Mouse (Mus musculus): ENCODE results near the gene Tmed9. TPM values are rescaled to one million over a fixed set of nuclear protein-coding genes. Genes with fewer than 3 reads are reported as not detected.
"Not testable (repeated sequence)": the region's sequence is repeated elsewhere in the genome, so short reads cannot be mapped to it uniquely, and the experiment has no call there.

The Tmed9 gene
- polyA plus RNA-seq, 1 experiment from 2014 or later: 350 TPM

DNA sequence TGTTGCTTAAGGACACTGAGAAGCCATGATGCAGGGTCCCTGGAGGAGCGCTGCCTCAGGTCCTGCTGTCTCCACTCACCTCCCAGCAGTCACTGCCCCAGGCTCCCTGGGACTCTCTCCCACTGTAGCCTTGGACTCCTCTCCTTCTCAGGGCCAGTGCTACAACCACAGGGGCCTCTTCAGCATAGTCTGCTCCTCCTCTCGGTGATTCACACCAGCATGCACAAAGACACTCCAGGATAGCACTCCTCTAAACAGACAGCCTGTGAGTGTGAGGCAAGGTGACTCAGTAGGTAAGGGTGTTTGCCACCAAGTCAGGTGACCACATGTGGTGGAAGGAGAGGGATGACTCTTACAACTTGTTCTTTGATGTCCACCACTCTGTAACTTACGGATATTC lies 31.1 kb downstream of the Tmed9 start:
- TF ChIP-seq CTCF (IDR thresholded peaks at IDR 0.05): no peak
- no peaks in the 10 kb centered on the region for H3K27me3 ChIP-seq
- in situ Hi-C loops (cut with MboI; ENCODE audit: low pct_unique_long_range_greater_than_20kb): loop anchor here (5.0 kb wide), 1 partner anchor 33 kb away; the partner anchor contains the start of gene Ddx46
- DNase-seq (ENCODE audit: low read depth, low spot score) (no peak), ATAC-seq (no peak)
- POLR2A ChIA-PET: no interaction called here
- CTCF ChIA-PET: no interaction called here

DNA sequence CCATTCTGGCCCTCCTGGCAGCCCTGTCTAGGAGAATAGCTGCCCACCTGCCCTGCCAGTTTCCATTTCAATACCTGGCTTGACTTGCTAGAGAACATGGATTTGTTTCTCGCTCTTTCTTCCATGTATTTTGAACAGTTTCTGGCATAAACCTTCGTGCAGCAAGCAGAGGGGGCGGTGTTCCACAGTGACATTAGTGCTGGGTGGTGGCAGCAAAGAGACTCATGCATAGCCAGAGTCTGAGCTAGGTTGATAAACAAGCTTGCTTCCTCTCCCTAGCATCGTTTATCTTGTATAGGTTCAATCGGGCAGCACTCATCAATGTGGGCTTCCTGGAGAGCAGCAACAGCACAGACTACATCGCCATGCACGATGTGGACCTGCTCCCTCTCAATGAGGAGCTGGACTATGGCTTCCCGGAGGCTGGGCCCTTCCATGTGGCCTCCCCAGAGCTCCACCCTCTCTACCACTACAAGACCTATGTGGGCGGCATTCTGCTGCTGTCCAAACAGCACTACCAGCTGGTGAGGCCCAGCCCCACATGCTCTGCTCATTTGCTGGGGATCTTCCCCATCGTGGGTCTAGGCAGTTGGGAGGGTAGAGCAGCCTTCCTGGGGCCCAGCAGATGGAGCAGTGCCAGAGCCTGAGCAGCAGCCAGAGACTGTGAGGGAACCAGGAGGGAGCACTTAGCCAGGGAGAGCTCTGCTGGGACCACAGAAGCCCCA lies 33.5 kb downstream of the Tmed9 start:
- ATAC-seq (no peak), DNase-seq (ENCODE audit: low read depth, low spot score) (no peak)
- no peak for TF ChIP-seq CTCF (IDR thresholded peaks at IDR 0.05)
- CTCF ChIA-PET: interaction anchor here (1.7 kb wide), 1 partner anchor 17 kb away, joined by 4 read pairs; no protein-coding TSS in a partner anchor
- POLR2A ChIA-PET: interaction anchor here (0.6 kb wide), 1 partner anchor 35 kb away, joined by 3 read pairs; no protein-coding TSS in a partner anchor
- H3K27me3 ChIP-seq: no peaks in the 10 kb centered on the region
- in situ Hi-C loops (cut with MboI; ENCODE audit: low pct_unique_long_range_greater_than_20kb): no loop called here

DNA sequence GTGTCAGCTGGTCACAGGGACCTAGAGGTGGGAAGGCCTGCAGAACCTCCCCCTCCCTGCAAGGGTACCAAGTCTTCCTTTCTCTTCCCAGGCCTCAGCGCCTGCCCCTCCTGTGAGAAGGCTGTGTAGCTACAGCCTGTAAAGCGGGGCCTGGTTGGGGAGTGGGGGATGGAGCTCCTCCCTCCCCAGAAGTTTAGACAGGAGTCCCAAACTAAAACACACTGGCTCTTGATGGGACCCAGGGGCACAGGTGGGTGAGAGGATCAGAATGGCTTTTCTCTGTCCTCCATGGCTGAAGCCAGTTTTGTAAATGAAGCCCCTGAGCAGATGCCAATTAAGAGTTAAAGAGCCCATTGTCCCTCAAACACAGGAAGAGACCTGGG lies 34.1 kb downstream of the Tmed9 start:
- in situ Hi-C loops (cut with MboI; ENCODE audit: low pct_unique_long_range_greater_than_20kb): no loop called here
- ATAC-seq: no peak
- POLR2A ChIA-PET: interaction anchor here (0.6 kb wide), 1 partner anchor 36 kb away, joined by 3 read pairs; no protein-coding TSS in a partner anchor
- H3K27me3 ChIP-seq: no peaks in the 10 kb centered on the region
- CTCF ChIA-PET: interaction anchor here (1.7 kb wide), 1 partner anchor 17 kb away, joined by 4 read pairs; no protein-coding TSS in a partner anchor
- DNase-seq (ENCODE audit: low read depth, low spot score): no peak
- no peak for TF ChIP-seq CTCF (IDR thresholded peaks at IDR 0.05)

DNA sequence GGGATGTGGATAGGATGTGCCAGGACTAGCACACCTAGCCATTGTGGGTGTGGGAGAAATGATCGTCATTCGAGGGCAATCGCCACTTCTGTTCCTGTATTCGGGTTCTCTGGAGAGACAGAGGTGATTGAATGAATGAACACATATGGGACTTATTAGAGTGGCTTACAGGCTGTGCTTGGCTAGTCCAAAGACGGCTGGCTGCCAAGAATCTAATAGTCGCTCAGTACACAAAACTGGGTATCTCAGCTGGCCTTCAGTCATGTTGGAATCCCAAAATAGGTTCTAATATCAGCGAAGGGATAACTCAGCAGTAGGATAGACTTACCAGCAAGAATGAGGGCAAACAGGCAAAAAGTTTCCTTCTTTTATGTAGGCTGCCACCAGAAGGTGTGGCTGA lies 38.5 kb downstream of the Tmed9 start:
- no peak for DNase-seq (ENCODE audit: low read depth, low spot score)
- ChIA-PET CTCF (interaction anchor here (2.1 kb wide), 1 partner anchor 11 kb away, joined by 6 read pairs; no protein-coding TSS in a partner anchor), POLR2A (no interaction called here)
- no peak for TF ChIP-seq CTCF (IDR thresholded peaks at IDR 0.05)
- in situ Hi-C loops (cut with MboI; ENCODE audit: low pct_unique_long_range_greater_than_20kb): no loop called here
- no peak for ATAC-seq
- H3K27me3 ChIP-seq: no peaks in the 10 kb centered on the region

DNA sequence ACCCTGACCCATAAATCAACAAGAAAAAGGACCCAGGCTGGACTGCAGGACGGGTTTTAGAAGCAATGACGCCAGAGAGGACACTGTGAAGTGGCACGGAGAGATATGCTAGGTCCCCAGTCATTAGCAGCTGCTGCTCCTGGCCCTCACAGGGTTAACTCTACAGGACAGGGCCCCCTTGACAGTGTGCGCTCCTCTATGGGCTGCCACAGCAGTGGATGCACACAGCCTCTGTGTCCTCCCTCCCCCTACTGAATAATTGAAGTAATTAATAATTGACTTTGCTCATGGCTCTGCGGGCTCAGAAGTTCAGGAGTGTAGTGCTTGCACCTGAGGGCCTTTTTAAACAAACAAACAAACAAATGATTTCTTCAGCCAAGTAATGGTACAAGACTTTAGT lies 39.9 kb downstream of the Tmed9 start:
- no peak for DNase-seq (ENCODE audit: low read depth, low spot score)
- no peak for ATAC-seq
- TF ChIP-seq CTCF (IDR thresholded peaks at IDR 0.05): no peak
- in situ Hi-C loops (cut with MboI; ENCODE audit: low pct_unique_long_range_greater_than_20kb): no loop called here
- POLR2A ChIA-PET: interaction anchor here (0.7 kb wide), 1 partner anchor 53 kb away, joined by 4 read pairs; no protein-coding TSS in a partner anchor
- no peaks in the 10 kb centered on the region for H3K27me3 ChIP-seq
- CTCF ChIA-PET: interaction anchor here (2.1 kb wide), 1 partner anchor 12 kb away, joined by 6 read pairs; no protein-coding TSS in a partner anchor

DNA sequence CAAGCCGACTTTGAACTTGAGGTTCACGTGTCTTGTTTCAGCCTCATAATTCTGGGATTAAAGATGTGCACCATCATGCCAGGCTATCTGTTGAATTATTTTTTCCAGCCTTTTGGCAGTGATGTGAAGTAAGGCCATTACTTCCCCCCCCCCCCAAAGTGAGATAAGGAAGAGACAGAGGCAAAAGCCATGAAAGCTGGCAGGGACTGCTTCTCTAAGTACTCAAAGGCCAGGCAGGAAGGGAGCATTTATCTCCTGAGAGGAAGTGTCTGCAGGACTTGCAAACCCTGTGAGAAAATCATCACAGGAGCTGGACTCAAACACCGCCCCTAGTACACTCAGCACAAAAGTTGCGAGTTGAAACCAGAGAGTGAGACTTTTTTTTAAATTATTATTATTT lies 45.8 kb downstream of the Tmed9 start:
- H3K27me3 ChIP-seq: no peaks in the 10 kb centered on the region
- no peak for TF ChIP-seq CTCF (IDR thresholded peaks at IDR 0.05)
- CTCF ChIA-PET: no interaction called here
- POLR2A ChIA-PET: no interaction called here
- in situ Hi-C loops (cut with MboI; ENCODE audit: low pct_unique_long_range_greater_than_20kb): no loop called here
- DNase-seq (ENCODE audit: low read depth, low spot score) (no peak), ATAC-seq (no peak)

DNA sequence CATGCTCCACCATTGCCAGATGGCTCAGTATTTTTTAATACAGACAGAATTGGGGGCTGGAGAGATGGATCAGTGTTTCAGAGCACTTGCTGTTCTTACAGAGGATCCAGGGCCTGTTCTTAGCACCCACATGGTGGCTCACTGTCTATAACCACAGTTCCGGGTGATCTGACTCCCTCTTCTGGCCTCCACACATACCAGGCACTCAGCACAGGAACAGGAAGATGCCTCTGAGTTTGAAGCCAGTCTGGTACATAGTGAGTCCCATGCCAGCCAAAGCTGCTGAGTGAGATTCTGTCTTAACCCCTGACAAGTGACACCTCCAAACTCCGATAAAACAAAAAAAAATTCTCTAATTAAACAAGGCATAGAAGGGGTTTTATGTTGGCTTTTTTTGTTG lies 46.7 kb downstream of the Tmed9 start:
- TF ChIP-seq CTCF (IDR thresholded peaks at IDR 0.05): no peak
- ChIA-PET POLR2A (interaction anchor here (0.8 kb wide), 1 partner anchor 14 kb away, joined by 3 read pairs; no protein-coding TSS in a partner anchor), CTCF (no interaction called here)
- ATAC-seq (no peak), DNase-seq (ENCODE audit: low read depth, low spot score) (no peak)
- in situ Hi-C loops (cut with MboI; ENCODE audit: low pct_unique_long_range_greater_than_20kb): no loop called here
- no peaks in the 10 kb centered on the region for H3K27me3 ChIP-seq

DNA sequence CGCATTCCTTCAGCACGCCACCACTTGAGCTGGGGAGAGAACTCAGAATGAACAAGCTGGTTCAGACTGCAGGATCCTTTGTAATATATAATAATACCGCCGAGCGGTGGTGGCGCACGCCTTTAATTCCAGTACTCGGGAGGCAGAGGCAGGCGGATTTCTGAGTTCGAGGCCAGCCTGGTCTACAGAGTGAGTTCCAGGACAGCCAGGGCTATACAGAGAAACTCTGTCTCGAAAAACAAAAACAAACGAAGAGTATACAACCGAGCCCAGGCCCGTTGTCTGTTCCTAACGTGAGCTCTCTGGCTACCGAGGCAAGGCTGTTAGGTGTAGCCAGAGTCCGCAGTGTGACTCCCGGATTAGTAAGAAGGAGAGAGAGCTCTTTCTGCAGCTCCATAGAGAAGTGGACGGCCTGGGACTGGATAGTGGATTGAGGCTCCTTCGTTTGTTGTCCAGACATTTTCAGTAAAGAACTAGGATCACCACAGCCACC lies 48.7 kb downstream of the Tmed9 start:
- DNase-seq (ENCODE audit: low read depth, low spot score); H3K27me3 ChIP-seq; in situ Hi-C loops (cut with MboI; ENCODE audit: low pct_unique_long_range_greater_than_20kb); ATAC-seq: not testable (repeated sequence)
- POLR2A ChIA-PET: interaction anchor here (0.6 to 1.5 kb wide), 5 partner anchors 10 to 1148 kb away, joined by 3 to 8 read pairs (median 3); partner anchors contain the start of gene Ddx46
- CTCF ChIA-PET: interaction anchor here (0.7 to 2.3 kb wide), 3 partner anchors 10 to 19 kb away, joined by 3 to 11 read pairs (median 5); partner anchors contain the start of gene Ddx46

DNA sequence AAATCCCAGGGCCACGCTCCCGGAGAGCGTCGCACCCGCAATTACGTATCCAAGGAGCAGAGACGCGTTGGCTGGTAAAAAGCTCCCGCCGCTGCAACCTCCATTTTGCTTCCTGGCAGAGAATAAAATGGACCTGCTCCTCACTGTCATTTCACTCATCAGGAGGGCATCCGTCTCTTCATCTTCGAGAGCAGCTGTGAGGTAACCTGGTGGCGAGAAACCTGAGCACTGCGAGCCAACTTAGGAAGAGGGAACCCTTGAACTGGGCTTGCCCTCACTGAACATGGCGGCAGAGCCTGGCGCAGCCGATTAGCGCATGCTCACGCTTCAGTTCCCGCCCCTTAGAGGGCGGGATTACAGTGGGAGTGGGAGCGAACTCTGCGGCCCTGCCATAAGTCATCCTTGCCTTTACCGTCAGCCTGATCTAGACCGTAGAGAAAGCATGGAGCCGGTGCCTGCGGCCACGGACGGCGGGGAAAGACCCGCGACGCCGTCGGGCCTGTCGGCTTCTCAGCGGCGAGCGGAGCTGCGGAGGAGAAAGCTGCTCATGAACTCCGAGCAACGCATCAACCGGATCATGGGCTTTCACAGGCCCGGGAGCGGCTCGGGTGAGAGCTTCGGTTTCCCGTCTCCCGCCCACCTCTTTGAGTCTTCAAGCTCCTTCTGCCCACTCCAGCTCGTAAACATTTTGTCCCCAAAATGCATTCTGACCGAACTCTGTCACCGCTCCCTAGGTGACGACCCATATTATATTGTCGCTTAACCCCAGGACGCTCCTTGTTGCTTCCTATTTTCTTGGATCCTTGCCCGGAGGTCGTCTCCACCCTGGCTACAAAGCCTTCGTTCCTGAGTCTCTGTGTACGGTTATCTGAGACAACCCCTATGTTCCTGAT lies 49.4 kb downstream of the Tmed9 start, which contains the start of gene Caml:
TSS of gene Caml (plus strand) at position 357 of the 893 bp plus-strand sequence.
- CTCF ChIA-PET: interaction anchor here (0.6 to 2.3 kb wide), 3 partner anchors 12 to 538 kb away, joined by 3 to 11 read pairs (median 5); partner anchors contain the start of gene Ddx46
- in situ Hi-C loops (cut with MboI; ENCODE audit: low pct_unique_long_range_greater_than_20kb): no loop called here
- no peak for TF ChIP-seq CTCF (IDR thresholded peaks at IDR 0.05)
- DNase-seq (ENCODE audit: low read depth, low spot score): no peak
- H3K27me3 ChIP-seq: no peaks in the 10 kb centered on the region
- POLR2A ChIA-PET: interaction anchor here (0.6 to 1.5 kb wide), 5 partner anchors 9 to 1148 kb away, joined by 3 to 8 read pairs (median 3); no protein-coding TSS in a partner anchor
- ATAC-seq: peak; percentile 88

DNA sequence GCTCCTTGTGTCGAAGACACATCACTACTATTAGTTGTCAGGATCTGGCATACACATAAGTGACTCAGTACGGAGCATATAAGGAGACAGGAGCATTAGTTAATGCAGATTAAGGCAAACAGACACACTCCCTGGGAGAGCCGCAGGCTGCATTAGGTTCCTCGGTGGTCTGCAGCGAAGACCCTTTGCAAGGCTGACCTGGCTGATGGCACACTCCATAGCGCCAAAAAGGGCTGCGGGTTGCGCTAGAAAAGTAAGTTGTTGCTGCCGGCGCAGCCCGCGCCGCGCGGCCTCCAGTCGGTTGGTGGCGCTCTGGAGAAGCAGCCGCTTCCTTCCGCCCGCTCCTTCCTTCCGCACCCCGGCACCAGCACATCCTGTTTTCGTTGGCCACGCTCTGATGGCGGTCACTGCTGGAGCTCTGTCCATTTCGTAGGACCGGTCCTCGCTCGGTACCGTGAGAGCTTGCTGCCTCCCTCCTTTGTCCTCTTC lies 61.2 kb downstream of the Tmed9 start, which contains the start of gene Ddx46:
TSS of gene Ddx46 (plus strand) at position 389 of the 489 bp plus-strand sequence.
- ChIA-PET CTCF (interaction anchor here (1.0 to 2.0 kb wide), 3 partner anchors 10 to 35 kb away, joined by 3 to 10 read pairs (median 5); partner anchors contain the start of gene B4galt7), POLR2A (interaction anchor here (0.6 to 1.1 kb wide), 3 partner anchors 13 to 80 kb away, joined by 3 read pairs; no protein-coding TSS in a partner anchor)
- no peaks in the 10 kb centered on the region for H3K27me3 ChIP-seq
- in situ Hi-C loops (cut with MboI; ENCODE audit: low pct_unique_long_range_greater_than_20kb): loop anchor here (5.0 kb wide), 1 partner anchor 32 kb away; no protein-coding TSS in a partner anchor
- peak; percentile 64 for DNase-seq (ENCODE audit: low read depth, low spot score)
- no peak for TF ChIP-seq CTCF (IDR thresholded peaks at IDR 0.05)
- ATAC-seq: peak; percentile 92

Data from Patski (cell line).